Mouse (Mus musculus): Measurements from ENCODE around the gene Ocel1.
"Not testable (repeated sequence)": the region's sequence is repeated elsewhere in the genome, so short reads cannot be mapped to it uniquely, and the experiment has no call there.

Gene Ocel1

DNA sequence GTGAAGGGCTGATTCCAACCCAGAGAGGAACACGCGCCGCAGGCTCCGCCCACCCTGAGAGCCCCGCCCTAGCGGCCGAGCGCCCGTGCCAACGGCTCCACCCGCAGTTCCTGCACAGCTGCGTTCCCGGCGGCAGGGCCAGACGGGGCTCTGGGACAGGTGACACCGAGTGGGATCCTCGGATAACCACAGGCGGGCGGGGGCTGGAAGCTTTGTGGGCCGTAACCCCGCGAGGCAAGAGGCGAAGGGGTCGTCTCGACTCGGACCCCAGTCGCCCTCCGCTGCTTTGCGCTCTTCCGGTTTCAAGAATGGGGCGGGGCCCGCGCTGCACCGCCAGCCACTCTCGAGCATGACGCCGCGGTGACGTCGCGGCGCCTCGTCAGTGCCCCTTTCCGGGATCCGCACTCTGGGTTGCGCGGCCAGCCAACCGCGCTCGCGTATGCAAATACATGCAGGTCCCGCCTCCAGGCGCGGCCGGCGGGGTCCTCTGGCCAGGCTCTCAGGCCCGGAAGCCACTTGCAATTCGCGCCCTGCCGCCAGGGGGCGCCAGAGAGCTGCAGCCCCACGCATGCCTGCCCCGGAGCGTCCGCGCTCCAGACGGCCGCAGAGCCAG, at the start of gene Ocel1:
Gene Ocel1 (plus strand): TSS at position 63 of the 613 bp plus-strand sequence.
- peak; percentile 98 to 100 for DNase-seq

DNA sequence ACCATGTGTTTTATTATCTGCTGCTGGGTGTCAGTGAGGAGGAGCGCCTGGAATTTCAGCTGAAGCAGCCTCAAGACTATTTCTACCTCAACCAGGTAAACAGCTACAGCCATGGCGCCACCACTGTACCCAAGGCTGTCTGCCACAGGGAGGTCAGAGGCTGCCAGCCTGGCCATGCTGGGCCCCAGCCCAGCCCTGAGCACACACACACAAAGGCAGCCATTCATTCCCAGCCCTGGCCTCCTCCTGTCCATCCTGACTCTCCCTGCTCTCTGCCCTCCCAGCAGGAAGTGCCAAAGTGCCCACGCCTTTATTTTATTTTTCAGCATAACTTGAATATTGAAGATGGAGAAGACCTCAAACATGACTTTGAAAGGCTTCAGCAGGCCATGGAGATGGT, 48.2 kb upstream of the Ocel1 start:
- no peak for DNase-seq

DNA sequence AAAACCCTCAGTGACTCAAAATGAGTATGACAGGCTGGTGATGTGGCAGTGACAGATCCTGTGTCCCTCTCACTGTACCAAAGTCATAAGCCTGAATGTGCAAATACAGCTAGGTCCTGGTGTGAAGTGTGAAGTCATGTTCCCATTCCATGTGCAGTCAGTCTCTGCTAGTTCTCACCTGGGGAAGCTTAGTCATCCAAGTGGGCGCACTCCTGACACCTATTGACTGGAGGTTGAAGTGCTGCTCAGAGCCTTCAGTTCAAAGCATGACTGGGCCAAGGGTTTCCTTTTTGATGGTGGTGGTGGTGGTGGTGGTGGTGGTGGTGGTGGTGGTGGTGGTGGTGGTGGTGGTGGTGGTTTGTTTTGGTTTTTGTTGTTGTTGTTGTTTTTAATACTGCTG, 46.2 kb upstream of the Ocel1 start:
- DNase-seq, result peak in 1 of 2 experiments; percentile 53

DNA sequence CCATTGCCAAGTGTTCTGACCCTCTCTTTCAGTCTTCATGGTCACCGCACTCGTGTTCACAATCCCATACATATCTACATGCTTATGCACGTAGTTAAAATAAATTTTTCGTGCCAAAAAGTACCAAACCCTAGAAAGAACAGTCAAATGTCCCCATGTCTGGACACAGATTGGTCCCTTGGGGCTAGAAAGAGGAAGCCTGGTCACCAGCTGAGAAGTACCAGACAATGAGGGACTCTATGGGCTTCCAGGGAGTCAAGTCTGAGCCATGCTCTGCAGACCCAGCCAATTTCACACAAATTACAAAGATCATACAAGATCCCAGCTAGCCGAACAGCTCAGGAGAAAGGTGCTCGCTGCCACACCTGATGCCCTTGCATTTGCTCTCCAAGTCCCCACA, 33.3 kb upstream of the Ocel1 start:
- DNase-seq, result not testable (repeated sequence)

DNA sequence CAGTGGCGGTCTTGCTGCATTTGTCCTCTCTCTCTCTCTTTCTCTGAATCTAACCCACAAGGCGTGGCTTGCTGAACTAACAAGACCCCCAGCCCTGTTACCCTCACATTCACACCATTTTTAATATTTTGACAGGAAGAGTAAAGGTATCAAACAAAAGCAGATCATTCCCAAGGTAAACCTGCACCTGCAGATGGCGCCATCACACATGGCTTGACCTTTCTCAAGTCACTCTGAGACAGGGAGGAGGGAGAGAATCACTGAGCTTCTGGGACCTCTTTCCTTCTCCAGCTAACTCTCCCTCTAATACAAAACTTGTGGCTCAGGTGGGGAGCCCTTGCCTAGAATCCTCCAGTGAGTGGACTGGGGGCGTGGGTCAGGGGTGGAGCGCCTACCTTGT, 30.5 kb upstream of the Ocel1 start:
- DNase-seq, result peak in 1 of 2 experiments; percentile 39

DNA sequence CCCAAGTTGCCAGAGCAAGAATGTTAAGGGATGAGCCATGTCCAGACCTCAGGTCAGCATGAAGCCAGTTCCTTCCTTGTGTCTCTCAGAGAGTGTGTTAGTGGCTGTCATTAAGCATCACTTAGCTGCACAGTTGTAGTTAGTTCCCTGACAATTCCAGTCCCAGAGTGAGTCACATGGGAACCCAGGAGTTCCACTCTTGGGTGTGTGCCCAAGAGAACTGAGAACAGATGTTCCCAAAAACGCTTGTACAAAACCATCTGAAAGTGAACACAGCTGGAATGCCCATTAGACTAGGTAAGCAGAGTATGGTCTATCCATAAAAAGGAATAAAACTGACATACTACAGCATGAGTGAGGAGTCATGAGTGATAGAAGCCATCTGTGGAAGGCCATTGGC, 24.5 kb upstream of the Ocel1 start:
- no peak for DNase-seq

DNA sequence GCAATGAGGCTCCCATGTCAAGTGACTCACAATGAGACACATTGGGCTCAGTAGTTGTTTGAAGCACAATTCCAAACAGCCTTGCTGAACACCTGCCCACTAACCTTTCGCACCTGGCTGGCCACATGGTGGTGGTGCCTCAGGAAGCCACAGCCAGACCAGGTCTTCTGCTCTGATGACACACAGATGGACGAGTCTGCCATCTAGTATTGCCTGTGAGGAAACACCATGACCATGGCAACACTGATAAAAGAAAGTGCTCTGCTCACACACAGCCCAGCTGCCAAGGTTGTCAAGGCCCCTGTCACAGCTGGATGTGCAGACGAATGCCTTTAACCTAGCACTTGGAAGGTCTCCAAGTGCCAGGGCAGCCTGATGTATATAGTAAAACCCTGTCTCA, 20.0 kb upstream of the Ocel1 start:
- no peak for DNase-seq

DNA sequence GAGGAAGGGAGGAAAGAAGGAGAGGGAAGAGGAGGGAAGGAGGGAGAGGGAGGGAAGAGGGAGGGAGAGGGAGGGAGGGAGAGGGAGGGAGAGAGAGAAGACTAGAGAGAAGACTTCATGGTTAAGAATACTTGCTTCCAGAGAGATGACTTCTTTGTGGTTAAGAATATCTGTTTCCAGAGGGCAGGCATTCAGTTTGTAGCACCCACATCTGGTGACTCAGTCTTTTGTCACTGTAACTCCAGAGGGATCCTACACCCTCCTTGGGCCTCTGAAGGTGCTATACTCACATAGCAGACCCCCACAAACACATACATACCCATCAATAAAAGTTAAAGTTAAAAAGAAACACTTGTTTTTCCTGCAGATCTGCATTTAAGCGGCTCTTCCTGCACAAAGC, 19.6 kb upstream of the Ocel1 start:
- no peak for DNase-seq

DNA sequence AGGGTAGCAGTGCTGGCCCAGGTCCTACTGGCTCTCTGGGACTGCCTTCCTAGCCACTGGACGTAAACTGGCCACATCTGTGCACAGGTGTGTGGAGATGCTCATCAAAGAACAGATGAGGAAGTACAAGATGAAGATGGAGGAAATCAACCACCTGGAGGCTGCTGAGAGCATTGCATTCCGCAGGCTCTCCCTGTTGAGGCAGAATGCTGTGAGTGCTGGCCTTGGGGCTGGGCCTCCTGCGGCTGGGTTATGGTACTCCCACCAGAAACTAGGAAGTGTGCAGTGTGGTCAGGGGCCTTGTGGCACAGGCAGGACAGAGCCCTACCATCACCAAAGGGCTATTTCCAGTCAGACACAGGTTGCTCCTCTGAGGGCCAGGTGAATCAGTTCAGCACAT, 13.1 kb upstream of the Ocel1 start:
- DNase-seq, result no peak

DNA sequence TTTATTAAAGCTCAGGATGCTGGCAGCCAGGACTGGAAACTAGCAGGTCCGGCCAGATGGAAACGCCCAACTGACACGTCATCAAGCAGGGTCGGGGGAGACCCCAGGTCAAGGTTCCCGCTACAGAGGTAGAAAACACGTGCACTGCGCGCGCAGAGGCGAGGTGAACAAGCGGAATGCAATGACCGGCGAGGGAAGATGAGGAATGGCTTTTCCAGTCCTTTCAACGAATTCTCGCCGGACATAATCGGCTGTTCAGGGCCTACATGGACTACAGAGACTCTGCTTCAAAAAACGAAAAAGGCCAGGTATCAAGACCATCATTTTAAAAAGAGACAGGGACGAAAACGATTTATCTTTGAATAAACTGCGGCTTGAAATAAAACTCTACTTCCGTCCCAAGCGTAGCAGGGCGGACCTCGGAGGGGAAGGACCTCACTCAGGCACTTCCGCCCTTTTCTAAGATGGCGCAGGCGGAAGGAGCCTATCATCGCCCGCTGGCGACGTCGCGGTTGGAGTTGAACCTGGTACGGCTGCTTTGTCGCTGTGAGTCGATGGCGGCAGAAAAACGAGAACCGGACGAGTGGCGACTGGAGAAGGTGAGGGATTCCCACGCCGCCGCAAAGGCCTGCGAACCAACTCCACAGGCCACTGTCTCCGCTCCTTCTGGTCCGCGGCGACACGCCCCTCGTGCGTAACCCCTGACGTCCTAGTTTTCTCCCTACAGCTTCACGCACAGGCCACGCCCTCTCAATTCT, 4.1 kb upstream of the Ocel1 start, which contains the start of gene Use1:
Gene Use1 (plus strand): TSS at position 78 of the 758 bp plus-strand sequence.
- DNase-seq, result peak; percentile 92 to 94

DNA sequence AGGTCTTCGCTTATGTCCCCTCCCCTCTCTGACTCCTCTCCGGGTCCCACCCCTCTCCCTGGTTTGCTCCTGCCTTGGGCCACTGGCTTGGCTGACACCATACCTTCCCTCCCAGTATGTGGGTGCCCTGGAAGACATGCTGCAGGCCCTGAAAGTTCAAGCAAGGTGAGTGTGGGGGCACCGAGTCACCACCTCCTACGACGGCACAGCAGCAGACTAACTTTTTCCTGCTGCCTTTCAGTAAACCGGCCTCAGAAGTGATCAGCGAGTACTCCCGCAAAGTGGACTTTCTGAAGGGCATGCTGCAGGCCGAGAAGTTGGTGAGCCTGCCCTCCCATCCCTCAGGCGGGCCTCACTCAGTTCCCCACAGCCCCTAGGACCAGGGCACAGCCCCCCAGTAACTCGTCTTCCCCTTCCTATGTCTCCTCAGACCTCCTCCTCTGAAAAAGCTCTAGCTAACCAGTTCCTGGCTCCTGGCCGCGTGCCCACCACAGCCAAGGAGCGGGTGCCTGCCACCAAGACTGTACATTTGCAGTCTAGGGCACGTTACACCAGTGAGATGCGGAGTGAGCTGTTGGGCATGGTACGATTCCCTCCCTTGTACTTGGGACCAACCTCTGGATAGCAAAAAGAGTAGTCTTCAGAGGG, 3.4 kb upstream of the Ocel1 start:
- no peak for DNase-seq

DNA sequence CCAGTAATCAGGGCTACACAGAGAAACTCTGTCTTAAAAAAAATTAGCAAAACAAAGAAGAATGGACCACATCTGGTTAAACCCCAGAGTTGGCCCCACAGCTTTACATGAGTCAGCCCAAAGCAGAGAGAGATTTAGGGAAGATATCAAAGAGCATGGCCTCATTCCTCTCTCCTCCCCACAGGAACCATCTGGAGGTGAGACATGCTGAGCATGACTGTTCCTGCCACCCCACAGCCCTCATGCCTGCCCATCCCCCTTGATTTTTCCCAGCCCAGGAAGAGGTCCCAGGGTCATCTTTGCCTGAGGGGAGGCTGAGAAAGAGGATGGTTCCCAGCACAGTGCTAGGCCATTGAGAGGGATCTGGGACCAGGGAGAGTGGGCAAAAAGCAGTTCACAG, 2.7 kb upstream of the Ocel1 start:
- no peak for DNase-seq

DNA sequence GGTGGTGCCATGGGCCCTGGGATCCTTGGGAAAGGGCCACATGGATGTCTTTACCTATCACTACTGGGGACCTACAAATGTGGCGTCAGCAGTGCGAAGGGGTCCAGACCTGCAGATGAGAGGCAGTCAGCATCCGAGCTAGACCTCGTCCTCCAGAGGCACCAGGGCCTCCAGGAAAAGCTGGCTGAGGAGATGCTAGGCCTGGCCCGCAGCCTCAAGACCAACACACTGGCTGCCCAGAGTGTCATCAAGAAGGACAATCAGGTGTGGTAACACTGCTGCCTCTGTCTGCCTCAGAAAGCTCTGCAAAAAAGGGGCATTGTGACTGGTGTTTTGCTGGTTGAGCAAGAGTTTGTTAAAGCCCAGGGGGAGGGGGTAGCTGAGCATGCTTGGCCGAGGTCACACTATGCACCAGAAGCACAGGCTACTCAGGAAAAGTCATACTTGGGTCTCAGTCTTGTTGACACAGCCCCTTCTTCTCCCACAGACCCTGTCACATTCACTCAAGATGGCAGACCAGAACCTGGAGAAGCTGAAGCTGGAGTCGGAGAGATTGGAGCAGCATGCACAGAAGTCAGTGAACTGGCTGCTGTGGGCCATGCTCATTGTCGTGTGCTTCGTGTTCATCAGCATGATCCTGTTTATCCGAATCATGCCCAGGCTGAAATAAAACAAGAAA, 1.9 kb upstream of the Ocel1 start:
- no peak for DNase-seq

DNA sequence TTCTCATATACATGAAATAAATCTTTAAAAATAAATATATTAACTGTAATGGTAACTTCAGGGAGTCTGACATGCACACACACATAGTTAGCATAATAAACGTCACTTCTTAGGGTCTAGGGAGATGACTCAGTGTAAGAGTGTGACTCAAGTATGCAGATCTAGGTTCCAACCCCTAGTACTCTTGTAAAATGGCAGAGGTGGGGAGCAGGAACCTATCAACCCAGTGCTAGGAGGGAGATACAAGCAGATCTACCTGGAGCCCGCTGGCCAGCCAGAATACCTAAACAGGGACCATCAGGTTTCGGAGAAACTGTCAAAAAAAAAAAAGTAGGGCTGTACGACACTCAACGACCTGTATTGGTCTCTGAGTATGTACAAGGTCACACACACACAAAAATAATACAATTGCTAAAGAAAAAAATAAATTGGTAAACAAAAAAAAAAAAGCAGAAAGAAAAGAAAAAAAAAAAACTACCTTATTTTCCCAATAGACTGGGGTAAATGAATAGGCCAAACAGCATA, 325 bp upstream of the Ocel1 start:
- DNase-seq, result no peak

DNA sequence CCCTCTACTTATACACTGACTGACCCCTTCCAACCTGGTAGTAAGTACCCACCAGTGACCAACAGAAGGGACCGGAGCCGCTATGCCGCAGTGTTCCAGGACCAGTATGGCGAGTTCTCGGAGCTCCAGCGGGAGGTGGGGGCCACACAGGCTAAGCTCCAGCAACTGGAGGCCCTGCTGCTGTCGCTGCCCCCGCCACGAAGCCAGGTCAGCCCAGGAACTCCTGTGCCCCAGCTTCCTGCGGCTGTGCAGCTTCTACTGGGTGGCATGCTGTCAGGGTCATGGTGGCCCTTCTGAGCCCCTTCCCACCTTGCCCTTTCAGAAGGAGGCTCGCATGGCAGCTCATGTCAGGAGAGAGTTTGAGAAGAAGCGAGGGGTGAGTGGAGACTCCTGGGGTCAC, 1.3 kb downstream of the Ocel1 start:
- DNase-seq, result no peak

DNA sequence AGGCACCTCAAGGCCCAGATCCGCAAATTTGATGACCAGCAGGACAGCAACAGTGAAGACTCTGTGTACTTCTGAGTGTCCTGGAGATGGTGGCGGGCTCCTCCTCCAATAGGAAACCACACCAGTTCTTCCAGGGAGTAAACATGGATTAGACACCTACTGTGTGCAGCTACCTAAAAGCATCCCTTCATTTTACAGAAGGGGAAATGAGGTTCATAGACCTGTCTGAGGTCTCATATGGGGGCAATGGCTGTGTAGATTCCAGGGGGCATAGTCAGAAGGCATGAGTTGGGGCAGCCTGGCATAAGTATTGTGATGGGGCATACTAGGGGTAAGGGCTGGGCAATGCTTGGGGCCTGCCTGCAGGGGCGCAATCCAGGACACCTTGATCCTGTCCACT, 1.9 kb downstream of the Ocel1 start:
- DNase-seq, result no peak

DNA sequence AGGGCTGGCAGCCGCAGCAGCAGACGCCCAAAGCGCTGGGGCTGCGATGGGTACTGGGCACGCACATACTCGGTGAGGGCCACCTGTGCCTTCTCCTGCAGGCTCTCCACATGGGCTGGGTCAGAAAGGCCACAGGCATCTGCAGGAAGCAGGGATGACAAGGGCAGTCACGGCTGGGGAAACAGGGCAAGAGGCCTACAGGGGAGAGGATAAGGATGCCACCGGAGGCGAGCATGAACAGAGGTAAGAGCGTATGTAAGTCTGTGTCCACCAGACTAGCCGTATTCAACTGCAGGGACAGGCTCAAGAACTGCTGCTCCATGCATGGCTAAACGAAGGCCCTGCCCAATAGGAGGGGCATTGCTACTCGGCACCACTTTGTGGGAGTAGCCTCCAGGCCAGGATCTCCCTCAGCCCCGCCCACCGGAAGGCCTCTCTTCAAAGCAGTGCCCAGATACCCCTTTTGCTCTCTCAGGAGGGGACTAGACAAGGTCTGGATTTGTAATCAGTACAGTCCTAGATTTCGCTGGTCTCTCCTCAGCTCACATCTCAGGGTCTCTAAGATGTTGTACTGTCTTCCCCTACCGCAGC, 3.6 kb downstream of the Ocel1 start:
- no peak for DNase-seq

DNA sequence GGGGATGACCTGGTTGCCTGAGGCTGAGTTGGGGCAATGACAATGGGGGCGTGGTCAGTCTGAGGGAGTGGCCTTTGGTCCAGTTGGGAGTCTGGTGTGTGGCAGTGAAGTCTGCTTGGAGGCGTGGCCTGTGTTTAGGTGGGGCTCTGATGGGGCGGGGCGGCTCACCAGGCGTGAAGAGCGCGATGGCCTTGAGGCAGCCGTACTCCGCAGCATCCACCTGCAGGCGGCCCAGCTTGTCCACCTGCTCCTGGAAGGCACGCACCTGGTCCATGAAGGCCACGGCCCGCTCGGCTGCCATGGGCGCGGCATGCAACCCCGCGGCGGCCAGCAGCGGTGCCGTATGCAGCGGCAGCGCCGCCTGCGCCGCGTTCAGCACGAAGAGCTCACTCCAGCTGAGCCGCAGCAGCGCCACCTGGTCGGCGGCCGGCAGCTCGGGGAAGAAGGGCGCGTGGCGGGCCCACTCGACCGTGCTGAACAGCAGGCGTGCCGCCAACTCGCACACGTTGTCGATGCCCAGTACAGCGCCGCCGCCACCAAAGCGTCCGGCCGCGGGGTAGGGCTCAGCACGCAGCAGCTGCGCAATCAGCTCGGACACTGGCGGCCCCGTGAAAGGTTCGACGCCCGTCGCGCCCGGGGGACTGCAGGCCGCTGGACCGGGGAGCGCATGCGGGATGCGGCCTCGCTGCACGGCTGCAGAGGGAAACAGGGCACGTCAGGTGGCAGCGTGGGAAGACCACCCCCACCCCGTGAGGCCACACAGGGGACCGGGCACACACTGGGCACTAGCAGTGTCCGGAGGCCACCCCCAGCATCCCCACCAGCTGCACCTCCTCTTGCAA, 4.7 kb downstream of the Ocel1 start:
- peak; percentile 77 to 84 for DNase-seq

DNA sequence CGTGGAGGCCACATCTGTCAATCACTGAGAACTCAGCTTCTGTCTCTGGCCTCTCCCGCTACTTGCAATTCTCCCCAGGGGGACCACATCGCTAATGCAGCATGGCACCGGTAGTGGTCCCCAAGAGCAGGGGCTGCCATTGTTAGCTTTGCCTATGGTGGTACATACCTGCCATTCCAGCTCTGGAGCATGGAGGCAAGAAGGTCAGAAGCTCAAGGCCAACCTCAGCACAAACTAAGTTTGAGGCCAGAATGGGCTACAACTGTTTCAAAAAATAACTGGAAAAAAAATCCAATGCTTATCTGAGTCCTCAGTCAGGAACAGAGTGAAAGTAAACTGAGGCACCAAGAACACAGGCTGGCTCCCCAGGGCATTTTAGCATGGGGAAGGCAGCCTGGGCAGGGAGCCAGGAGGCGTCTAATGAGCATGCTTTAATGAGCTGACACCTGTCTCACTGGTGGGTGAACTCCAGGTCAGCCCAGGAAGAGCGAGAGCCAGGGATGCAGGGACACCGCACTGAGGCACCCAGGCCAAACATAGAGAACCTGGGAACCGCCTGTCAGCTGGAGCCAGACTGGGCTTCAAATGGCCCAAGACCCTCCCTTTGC, 5.4 kb downstream of the Ocel1 start:
- DNase-seq, result no peak

DNA sequence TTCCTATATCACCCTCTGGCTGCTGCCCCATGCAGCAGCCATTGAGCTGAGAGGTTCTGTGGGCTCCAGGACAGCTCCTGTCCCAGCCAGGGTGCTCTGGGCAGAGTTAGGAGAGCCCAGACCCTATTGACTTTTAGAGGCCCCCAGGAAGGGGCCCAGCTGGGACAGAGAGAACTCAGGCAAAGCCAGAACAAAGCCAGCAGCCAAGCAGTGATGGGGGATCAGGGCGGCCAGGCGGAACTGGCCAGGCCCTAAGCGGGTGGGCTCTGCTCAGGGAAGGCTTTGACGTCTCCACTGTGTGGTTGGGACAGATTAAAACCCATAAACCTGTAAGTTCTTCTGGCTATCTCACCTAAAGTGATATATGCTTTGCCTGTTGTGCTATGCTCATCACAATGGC, 7.9 kb downstream of the Ocel1 start:
- DNase-seq, result no peak

DNA sequence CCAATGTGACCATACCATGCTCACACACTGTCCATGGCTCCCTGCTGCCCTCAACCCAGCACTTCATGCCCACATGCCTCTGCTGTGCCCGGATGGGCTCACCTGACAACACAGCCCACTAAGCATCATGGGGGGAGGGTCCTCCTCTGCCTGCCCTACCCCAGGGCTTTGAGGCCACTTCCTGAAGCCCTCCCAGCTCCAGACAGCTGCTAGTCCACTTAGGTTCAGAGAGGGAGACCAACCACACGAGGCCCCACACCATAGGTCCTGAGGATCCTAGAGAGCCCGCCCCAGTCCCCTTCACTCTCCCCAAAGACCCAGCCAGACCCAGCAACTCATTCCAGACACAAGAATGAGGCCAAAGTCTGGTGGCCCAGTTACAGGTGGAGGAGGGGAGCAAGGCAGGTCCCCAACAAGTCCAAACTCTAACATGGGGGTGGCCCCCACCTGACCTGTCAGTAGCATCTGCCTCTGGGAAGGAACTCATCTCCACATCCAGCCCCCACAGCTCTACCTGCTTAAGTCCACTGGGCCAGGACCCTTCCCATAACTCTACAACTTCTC, 8.5 kb downstream of the Ocel1 start:
- DNase-seq, result no peak
